Mouse (Mus musculus): ENCODE results near the gene Skp2. TPM values are rescaled to one million over a fixed set of nuclear protein-coding genes. Genes with fewer than 3 reads are reported as not detected.

Gene Skp2
- polyA plus RNA-seq, 1 experiment from 2014 or later = 19.7 TPM

DNA sequence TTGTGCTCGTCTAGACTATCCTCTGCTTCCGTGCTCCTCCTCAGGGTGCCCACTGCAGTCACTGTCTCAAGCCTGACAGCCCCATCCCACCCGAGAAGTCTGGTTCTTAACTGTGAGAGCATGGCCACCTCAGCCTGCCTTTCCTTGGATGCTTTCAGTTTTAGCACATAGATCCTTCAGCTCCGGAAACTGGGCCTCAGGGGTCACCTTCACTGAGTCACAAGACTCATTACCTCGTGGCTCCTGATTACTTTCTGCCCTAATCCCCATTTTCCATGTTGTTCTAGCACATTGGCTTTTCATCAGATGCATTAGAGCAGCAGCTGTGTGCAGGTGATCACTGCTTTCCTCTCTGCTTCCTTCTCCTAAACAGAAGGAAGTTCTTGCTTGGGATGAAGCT is 67.8 kb downstream of the Skp2 start:
- ATAC-seq (ENCODE audit: low FRiP score, low read depth) = no peak
- 74% methylated on average over 5 of the region's 5 CpGs for WGBS

DNA sequence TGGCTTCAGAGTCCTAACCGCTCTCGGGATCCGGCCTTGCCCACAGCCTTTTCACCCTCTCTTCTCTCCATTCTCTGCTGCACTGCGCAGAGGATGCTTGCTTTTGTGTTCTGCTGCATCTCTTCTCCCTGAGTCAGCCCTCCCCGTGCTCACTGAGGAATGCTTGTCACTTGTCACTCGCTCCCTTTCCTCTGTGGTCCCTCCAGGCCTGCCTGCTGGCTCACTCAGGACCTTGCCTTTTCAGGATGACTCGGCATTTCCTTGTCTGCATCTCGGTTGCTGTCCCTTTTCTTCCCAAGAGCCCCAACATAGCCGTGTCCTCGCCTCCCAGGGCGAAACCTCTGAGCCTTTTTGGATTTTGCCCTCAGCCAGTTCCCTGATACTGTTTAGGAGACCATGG is 68.4 kb downstream of the Skp2 start:
- Histone ChIP-seq H3K27ac (replicated peaks) (no peak overlapping the region), H3K9ac (no peak overlapping the region), H3K9me3 (no peaks in the 10 kb centered on the region), H3K36me3 (peaks cover 5% of the 10 kb centered on the region; the same call in 1 of the 2 replicates), H3K4me3 (no peak overlapping the region), H3K27me3 (no peaks in the 10 kb centered on the region), H3K4me1 (replicated peaks) (no peaks in the 10 kb centered on the region), H3K4me2 (no peak overlapping the region)
- 47% methylated on average over 11 of the region's 11 CpGs for whole genome bisulfite sequencing
- no peak for ATAC-seq (ENCODE audit: low FRiP score, low read depth)

More for the DNA sequence above, 67.8 kb downstream of the Skp2 start:
- Histone ChIP-seq H3K4me1 (replicated peaks) (no peaks in the 10 kb centered on the region), H3K27me3 (no peaks in the 10 kb centered on the region), H3K36me3 (peaks cover 5% of the 10 kb centered on the region; the same call in 1 of the 2 replicates), H3K9me3 (no peaks in the 10 kb centered on the region), H3K9ac (no peak overlapping the region), H3K4me2 (no peak overlapping the region), H3K4me3 (no peak overlapping the region), H3K27ac (replicated peaks) (no peak overlapping the region)

GRCm38 (mm10) chr15:9082753-9083152 is 72.5 kb downstream of the Skp2 start:
- Histone ChIP-seq H3K4me1 (replicated peaks) (no peaks in the 10 kb centered on the region), H3K27ac (replicated peaks) (no peak overlapping the region), H3K4me2 (no peak overlapping the region), H3K4me3 (no peak overlapping the region), H3K27me3 (no peaks in the 10 kb centered on the region), H3K9me3 (no peaks in the 10 kb centered on the region), H3K9ac (no peak overlapping the region), H3K36me3 (no peaks in the 10 kb centered on the region)
- ATAC-seq (ENCODE audit: low FRiP score, low read depth) = no peak
- WGBS = 88% methylated on average over 9 of the region's 9 CpGs

DNA sequence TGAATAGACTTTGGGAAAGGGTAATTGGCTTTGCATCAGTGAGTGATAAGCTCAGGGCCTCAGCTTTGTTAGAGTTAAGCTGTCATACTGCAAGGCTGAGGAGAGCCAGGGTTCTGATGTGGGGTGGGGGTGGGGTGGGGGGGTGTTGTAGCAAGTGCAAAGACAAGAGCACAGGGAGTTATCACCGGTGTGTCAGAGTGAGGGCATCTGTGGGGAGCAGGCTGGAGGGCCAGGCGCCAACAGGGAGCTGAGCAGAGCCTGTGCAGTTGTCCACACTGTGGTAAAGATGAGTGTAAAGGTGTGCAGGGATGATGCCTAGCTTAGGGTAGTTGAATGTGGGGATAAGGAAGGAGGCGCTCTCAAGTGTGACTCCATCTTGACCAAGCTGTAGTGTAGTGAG is 73.9 kb downstream of the Skp2 start:
- Histone ChIP-seq H3K9me3 (no peaks in the 10 kb centered on the region), H3K27ac (replicated peaks) (no peak overlapping the region), H3K4me1 (replicated peaks) (peaks cover 1% of the 10 kb centered on the region; the same call in 1 of the 2 replicates), H3K27me3 (no peaks in the 10 kb centered on the region), H3K4me3 (no peak overlapping the region), H3K9ac (no peak overlapping the region), H3K36me3 (no peaks in the 10 kb centered on the region), H3K4me2 (no peak overlapping the region)
- 90% methylated on average over 3 of the region's 3 CpGs for WGBS
- peak; percentile 34; the same call in 1 of the 2 replicates for ATAC-seq (ENCODE audit: low FRiP score, low read depth)

DNA sequence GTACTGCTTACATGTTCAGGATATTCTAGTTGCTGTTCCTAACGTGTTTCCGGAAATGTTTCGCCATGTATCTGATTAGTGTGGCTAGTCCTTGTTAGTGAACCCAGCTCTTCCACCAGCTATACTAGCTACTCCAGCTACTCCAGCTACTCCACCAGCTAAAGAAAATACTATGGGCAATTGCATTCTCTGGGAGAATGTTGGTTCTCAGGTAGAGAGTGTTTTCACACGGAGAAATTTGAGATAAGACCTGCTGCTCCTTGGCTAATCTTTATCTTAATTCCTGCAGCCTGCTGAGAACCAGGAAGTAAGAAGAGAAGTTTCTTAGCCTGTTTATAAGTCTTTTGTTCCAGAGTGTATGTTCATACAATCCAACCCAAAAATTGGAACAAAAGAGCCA is 75.0 kb downstream of the Skp2 start:
- Histone ChIP-seq H3K36me3 (no peaks in the 10 kb centered on the region), H3K27ac (replicated peaks) (no peak overlapping the region), H3K27me3 (no peaks in the 10 kb centered on the region), H3K9me3 (no peaks in the 10 kb centered on the region), H3K4me3 (no peak overlapping the region), H3K4me2 (no peak overlapping the region), H3K9ac (no peak overlapping the region), H3K4me1 (replicated peaks) (peaks cover 6% of the 10 kb centered on the region)
- 74% methylated on average over 4 of the region's 4 CpGs for WGBS
- ATAC-seq (ENCODE audit: low FRiP score, low read depth) = no peak

GRCm38 (mm10) chr15:9079626-9080025 is 75.6 kb downstream of the Skp2 start:
- ATAC-seq (ENCODE audit: low FRiP score, low read depth) = no peak
- Histone ChIP-seq H3K9ac (no peak overlapping the region), H3K27ac (replicated peaks) (no peak overlapping the region), H3K9me3 (no peaks in the 10 kb centered on the region), H3K27me3 (no peaks in the 10 kb centered on the region), H3K4me3 (no peak overlapping the region), H3K4me1 (replicated peaks) (peaks cover 9% of the 10 kb centered on the region), H3K36me3 (no peaks in the 10 kb centered on the region), H3K4me2 (no peak overlapping the region)
- WGBS = 71% methylated on average over 5 of the region's 5 CpGs

DNA sequence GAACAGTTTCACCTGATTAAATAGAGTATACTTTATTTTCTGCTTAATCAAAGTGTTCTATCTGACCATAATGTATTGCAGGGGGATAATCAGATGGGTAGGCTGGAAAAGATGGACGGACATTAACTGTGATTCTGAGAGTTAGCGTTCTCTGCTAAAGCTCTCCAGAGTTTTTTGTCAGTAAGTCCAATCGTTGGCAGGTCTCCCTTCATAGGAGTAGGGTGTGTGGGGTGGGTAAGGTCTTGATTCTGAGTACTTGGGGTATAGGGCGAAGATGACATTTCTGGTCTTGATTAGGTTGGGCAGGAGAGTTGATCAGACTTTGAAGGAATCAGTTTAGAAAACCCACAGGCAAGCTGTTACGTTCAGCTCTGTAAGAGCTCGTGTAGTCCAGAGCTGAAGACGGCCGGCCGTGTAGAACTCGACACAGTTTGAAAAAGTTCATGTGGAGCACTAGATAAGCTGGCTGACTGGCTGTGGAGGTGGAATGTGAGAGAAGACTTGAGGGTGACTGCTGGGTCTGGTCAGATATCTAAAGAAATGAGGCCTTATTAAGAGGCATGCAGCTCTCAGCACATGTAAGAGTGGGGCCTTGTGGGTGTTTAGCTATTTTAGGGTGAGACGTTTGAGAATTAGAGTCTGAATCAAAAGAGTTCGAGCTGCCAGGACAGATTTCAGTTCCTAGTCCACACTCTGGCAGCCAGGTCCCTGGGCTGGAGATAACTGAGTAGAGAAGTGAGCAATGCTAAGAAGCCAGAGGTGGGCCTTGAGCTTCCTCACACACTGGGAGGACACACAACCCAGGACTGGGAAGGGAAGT is 76.5 kb downstream of the Skp2 start:
- peaks cover 17% of the 10 kb centered on the region for H3K4me1 ChIP-seq (replicated peaks)
- 82% methylated on average over 12 of the region's 12 CpGs for WGBS
- no peak overlapping the region for H3K4me3 ChIP-seq
- no peaks in the 10 kb centered on the region for H3K9me3 ChIP-seq
- H3K27ac ChIP-seq (replicated peaks) = no peak overlapping the region
- no peaks in the 10 kb centered on the region for H3K27me3 ChIP-seq
- no peak for ATAC-seq (ENCODE audit: low FRiP score, low read depth)
- no peak overlapping the region for H3K4me2 ChIP-seq
- no peak overlapping the region for H3K9ac ChIP-seq
- H3K36me3 ChIP-seq = no peaks in the 10 kb centered on the region

- Histone ChIP-seq H3K9me3 (no peaks in the 10 kb centered on the region), H3K4me1 (replicated peaks) (peaks cover 31% of the 10 kb centered on the region), H3K4me3 (no peak overlapping the region), H3K4me2 (no peak overlapping the region), H3K27me3 (no peaks in the 10 kb centered on the region), H3K27ac (replicated peaks) (no peak overlapping the region), H3K9ac (no peak overlapping the region), H3K36me3 (no peaks in the 10 kb centered on the region)
- WGBS = 74% methylated on average over 14 of the region's 14 CpGs
- no peak for ATAC-seq (ENCODE audit: low FRiP score, low read depth)
Observed at GRCm38 (mm10) chr15:9075608-9076200, 79.5 kb downstream of the Skp2 start.

- Histone ChIP-seq H3K9ac (no peak overlapping the region), H3K27ac (replicated peaks) (no peak overlapping the region), H3K27me3 (no peaks in the 10 kb centered on the region), H3K36me3 (no peaks in the 10 kb centered on the region), H3K4me2 (no peak overlapping the region), H3K4me3 (no peak overlapping the region), H3K9me3 (no peaks in the 10 kb centered on the region), H3K4me1 (replicated peaks) (peaks cover 39% of the 10 kb centered on the region)
- ATAC-seq (ENCODE audit: low FRiP score, low read depth) = no peak
- 18% methylated on average over 4 of the region's 4 CpGs for WGBS
Observed at GRCm38 (mm10) chr15:9074671-9075070, 80.6 kb downstream of the Skp2 start.

- WGBS = 28% methylated on average over 2 of the region's 2 CpGs
- H3K9ac ChIP-seq = no peak overlapping the region
- no peak for ATAC-seq (ENCODE audit: low FRiP score, low read depth)
- H3K4me1 ChIP-seq (replicated peaks) = peaks cover 39% of the 10 kb centered on the region
- H3K4me2 ChIP-seq = no peak overlapping the region
- no peak overlapping the region for H3K4me3 ChIP-seq
- H3K27ac ChIP-seq (replicated peaks) = no peak overlapping the region
- no peaks in the 10 kb centered on the region for H3K9me3 ChIP-seq
- H3K36me3 ChIP-seq = no peaks in the 10 kb centered on the region
- no peaks in the 10 kb centered on the region for H3K27me3 ChIP-seq
Observed at GRCm38 (mm10) chr15:9074139-9074538, 81.1 kb downstream of the Skp2 start.

- no peak for ATAC-seq (ENCODE audit: low FRiP score, low read depth)
- H3K27me3 ChIP-seq = no peaks in the 10 kb centered on the region
- no peak overlapping the region for H3K4me3 ChIP-seq
- H3K27ac ChIP-seq (replicated peaks) = no peak overlapping the region
- 80% methylated on average over 5 of the region's 5 CpGs for WGBS
- H3K4me1 ChIP-seq (replicated peaks) = peaks cover 39% of the 10 kb centered on the region
- no peaks in the 10 kb centered on the region for H3K36me3 ChIP-seq
- no peaks in the 10 kb centered on the region for H3K9me3 ChIP-seq
- no peak overlapping the region for H3K9ac ChIP-seq
- H3K4me2 ChIP-seq = peak overlapping the region; percentile 63
Observed at GRCm38 (mm10) chr15:9073684-9074083, 81.5 kb downstream of the Skp2 start.

- no peak overlapping the region for H3K27ac ChIP-seq (replicated peaks)
- no peaks in the 10 kb centered on the region for H3K36me3 ChIP-seq
- H3K4me3 ChIP-seq = peak overlapping the region; percentile 84
- H3K4me1 ChIP-seq (replicated peaks) = peaks cover 39% of the 10 kb centered on the region
- ATAC-seq (ENCODE audit: low FRiP score, low read depth) = no peak
- no peaks in the 10 kb centered on the region for H3K9me3 ChIP-seq
- no peaks in the 10 kb centered on the region for H3K27me3 ChIP-seq
- 48% methylated on average over 12 of the region's 12 CpGs for WGBS
- peak overlapping the region; percentile 63 for H3K4me2 ChIP-seq
- H3K9ac ChIP-seq = no peak overlapping the region
Observed at GRCm38 (mm10) chr15:9073067-9073608, 82.1 kb downstream of the Skp2 start.

Measured in hindbrain, embryonic 15.5 days (tissue).